In the genomic region with DNA sequence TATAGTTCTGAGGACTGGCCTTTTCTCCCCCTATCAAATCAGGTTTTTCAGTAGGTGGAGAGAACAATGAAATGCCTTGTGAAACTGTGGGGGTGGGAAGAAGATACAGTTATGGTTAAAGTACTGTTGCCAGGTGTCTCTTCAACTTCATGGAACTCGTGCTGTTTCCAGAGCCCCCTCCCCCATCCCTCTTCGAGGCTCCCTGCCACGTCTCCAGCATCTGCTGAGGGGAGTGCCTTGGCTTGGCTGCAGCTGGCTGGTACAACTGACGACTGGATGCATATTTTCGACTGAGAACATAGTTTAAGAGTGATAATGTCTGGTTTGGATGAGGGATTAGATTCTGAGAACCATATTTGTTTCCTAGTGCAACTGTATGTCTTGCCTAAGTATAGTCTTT, we compare ENCODE assay signal across 15 mouse cellular contexts. TPM values are rescaled to one million over a fixed set of nuclear protein-coding genes. Genes with fewer than 3 reads are reported as not detected.
DNase-seq lines count a peak whose midpoint lies in the region; ATAC-seq lines count a peak whose summit lies in the region.
"Had no signal": no experiment of that assay in that cellular context is flagged by ENCODE, and none has a peak within 500 bp of the region (broad histone marks: within the 10 kb centered on the region; RNA-seq: fewer than 3 reads in every experiment).

No protein-coding gene starts in this region.

- ATAC-seq in forebrain, embryonic 15.5 days (replicated peaks): no peak
- ATAC-seq in midbrain, embryonic 12.5 days (ENCODE audit: low FRiP score, low read depth): no peak

- no peaks in the 10 kb centered on the region for H3K9me3 ChIP-seq in forebrain, embryonic 15.5 days
- no peaks in the 10 kb centered on the region for H3K9me3 ChIP-seq in forebrain, embryonic 10.5 days
- H3K9me3 ChIP-seq in midbrain, embryonic 12.5 days: no peaks in the 10 kb centered on the region
- no peaks in the 10 kb centered on the region for H3K9me3 ChIP-seq in midbrain, embryonic 10.5 days (replicated peaks)
- H3K9me3 ChIP-seq: kidney, embryonic 15.5 days; limb, embryonic 15.5 days had no signal

- peaks cover 26% of the 10 kb centered on the region for H3K4me1 ChIP-seq in forebrain, embryonic 15.5 days
- peaks cover 21% of the 10 kb centered on the region for H3K4me1 ChIP-seq in forebrain, embryonic 10.5 days
- peaks cover 4% of the 10 kb centered on the region for H3K4me1 ChIP-seq in midbrain, embryonic 12.5 days
- H3K4me1 ChIP-seq in midbrain, embryonic 10.5 days: peaks cover 19% of the 10 kb centered on the region

- intact Hi-C loops in left cerebral cortex, postnatal 14 days (cut with DNase I): no loop called here
- intact Hi-C loops in gastrocnemius, postnatal 36 days (cut with DNase I): no loop called here

- peak overlapping the region; percentile 0; the same call in 1 of the 2 replicates for H3K4me3 ChIP-seq in forebrain, embryonic 15.5 days
- no peak overlapping the region for H3K4me3 ChIP-seq in forebrain, embryonic 10.5 days
- no peak overlapping the region for H3K4me3 ChIP-seq in midbrain, embryonic 12.5 days
- no peak overlapping the region for H3K4me3 ChIP-seq in midbrain, embryonic 10.5 days
- H3K4me3 ChIP-seq: kidney, embryonic 15.5 days; limb, embryonic 15.5 days had no signal

- H3K36me3 ChIP-seq in forebrain, embryonic 15.5 days: no peaks in the 10 kb centered on the region
- no peaks in the 10 kb centered on the region for H3K36me3 ChIP-seq in forebrain, embryonic 10.5 days (replicated peaks)
- H3K36me3 ChIP-seq in midbrain, embryonic 12.5 days: no peaks in the 10 kb centered on the region
- no peaks in the 10 kb centered on the region for H3K36me3 ChIP-seq in midbrain, embryonic 10.5 days
- H3K36me3 ChIP-seq: kidney, embryonic 15.5 days; limb, embryonic 15.5 days had no signal

- H3K27me3 ChIP-seq in forebrain, embryonic 15.5 days: no peaks in the 10 kb centered on the region
- peaks cover 47% of the 10 kb centered on the region for H3K27me3 ChIP-seq in forebrain, embryonic 10.5 days (ENCODE audit: poor library complexity, severe bottlenecking)
- H3K27me3 ChIP-seq in midbrain, embryonic 12.5 days: peaks cover 33% of the 10 kb centered on the region
- H3K27me3 ChIP-seq in midbrain, embryonic 10.5 days (ENCODE audit: low read depth, poor library complexity, severe bottlenecking): peaks cover 57% of the 10 kb centered on the region

- H3K9ac ChIP-seq in forebrain, embryonic 15.5 days (replicated peaks): no peak overlapping the region
- H3K9ac ChIP-seq in midbrain, embryonic 12.5 days (replicated peaks): no peak overlapping the region
- H3K9ac ChIP-seq: kidney, embryonic 15.5 days; limb, embryonic 15.5 days; lung, embryonic 14.5 days had no signal

- no peak for DNase-seq in forebrain, embryonic 10.5 days (ENCODE audit: extremely low spot score, low spot score)
- DNase-seq in midbrain, embryonic 10.5 days (ENCODE audit: low spot score): no peak
- DNase-seq in left cerebral cortex, postnatal 14 days (ENCODE audit: low spot score in 2 of 2): peak; percentile 41 to 74
- peak; percentile 62 to 63 for DNase-seq in right cerebral cortex, postnatal 10 days (ENCODE audit: low spot score in 2 of 2)
- DNase-seq in adipocyte (ENCODE audit: low spot score): no peak
- no peak for DNase-seq in gastrocnemius, postnatal 36 days
- DNase-seq: B cell, adult 2 months; cerebellum, adult 9-10 months; lung, embryonic 14.5 days; thymus, postnatal 4 days had no signal

- peak overlapping the region; percentile 2; the same call in 1 of the 2 replicates for H3K27ac ChIP-seq in forebrain, embryonic 15.5 days (replicated peaks)
- no peak overlapping the region for H3K27ac ChIP-seq in forebrain, embryonic 10.5 days
- H3K27ac ChIP-seq in midbrain, embryonic 12.5 days (replicated peaks): no peak overlapping the region
- H3K27ac ChIP-seq in midbrain, embryonic 10.5 days (replicated peaks): no peak overlapping the region
- H3K27ac ChIP-seq: kidney, embryonic 15.5 days; limb, embryonic 15.5 days; stomach, postnatal 0 days had no signal

- H3K4me2 ChIP-seq in forebrain, embryonic 15.5 days (replicated peaks): peak overlapping the region; percentile 74
- H3K4me2 ChIP-seq in midbrain, embryonic 12.5 days (replicated peaks): 0 out of 2 replicates have a peak overlapping the region, but pooled peaks have one; percentile 5
- H3K4me2 ChIP-seq: kidney, embryonic 15.5 days; limb, embryonic 15.5 days; lung, embryonic 14.5 days had no signal

- 11% methylated on average over 5 of the region's 5 CpGs for WGBS in forebrain, embryonic 15.5 days
- 24% methylated on average over 5 of the region's 5 CpGs for WGBS in forebrain, embryonic 10.5 days
- WGBS in midbrain, embryonic 12.5 days: 21% methylated on average over 5 of the region's 5 CpGs
- WGBS in midbrain, embryonic 10.5 days: 19% methylated on average over 5 of the region's 5 CpGs

RNA-seq across cellular contexts. Expression of gene Dnajc6, which starts 55.9 kb away (rescaled TPM):
- 24.5 and 26.2 TPM in 2 replicates for polyA plus RNA-seq in forebrain, embryonic 15.5 days (2015; fragmentation: Nextera tagmentation; extraction: Ambion mirVana)
- polyA plus RNA-seq in forebrain, embryonic 10.5 days (2016; fragmentation: Nextera tagmentation; extraction: Ambion mirVana): 1.4 and 1.7 TPM in 2 replicates
- 10.7 and 11.7 TPM in 2 replicates for polyA plus RNA-seq in midbrain, embryonic 12.5 days (2016; fragmentation: Nextera tagmentation; extraction: Ambion mirVana)
- polyA plus RNA-seq in midbrain, embryonic 10.5 days (2016; fragmentation: Nextera tagmentation; extraction: Ambion mirVana): 1.2 and 3.0 TPM in 2 replicates
- 100 to 1,000 TPM; 310 to 313 TPM for total RNA-seq in left cerebral cortex, postnatal 14 days (2021)
- total RNA-seq in gastrocnemius, postnatal 36 days (2021): under 1 TPM; 0.22 to 0.31 TPM

Comparison
In these comparisons a context has a peak if more than half of its experiments do, and no peak if none do; other contexts are left out.
1. DNase-seq: peak in left cerebral cortex, postnatal 14 days (2 of 2) and right cerebral cortex, postnatal 10 days (2 of 2); none in forebrain, embryonic 10.5 days (single experiment), midbrain, embryonic 10.5 days (single experiment), adipocyte (single experiment) and gastrocnemius, postnatal 36 days (0 of 2).